ENCODE assay signal across 23 mouse cellular contexts in genomic region chr14:24766260-24766659, GRCm38 (mm10).
"Had no signal": no experiment of that assay in that cellular context is flagged by ENCODE, and none has a peak within 500 bp of the region (broad histone marks: within the 10 kb centered on the region; RNA-seq: fewer than 3 reads in every experiment).

No protein-coding gene starts in this region.

- H3K27me3 ChIP-seq: kidney, embryonic 15.5 days; limb, embryonic 12.5 days; liver, embryonic 12.5 days; liver, embryonic 15.5 days; lung, embryonic 15.5 days; neural tube, embryonic 12.5 days; stomach, embryonic 15.5 days had no signal

- H3K4me2 ChIP-seq: kidney, embryonic 15.5 days; limb, embryonic 12.5 days; liver, embryonic 12.5 days; liver, embryonic 15.5 days; lung, embryonic 15.5 days; midbrain, embryonic 11.5 days; neural tube, embryonic 12.5 days; stomach, embryonic 15.5 days had no signal

- H3K9me3 ChIP-seq: kidney, embryonic 15.5 days; limb, embryonic 12.5 days; liver, embryonic 12.5 days; liver, embryonic 15.5 days; lung, embryonic 15.5 days; megakaryocyte, embryonic 14.5 days; neural tube, embryonic 12.5 days; stomach, embryonic 15.5 days had no signal

- H3K36me3 ChIP-seq: kidney, embryonic 15.5 days; limb, embryonic 12.5 days; liver, embryonic 12.5 days; liver, embryonic 15.5 days; lung, embryonic 15.5 days; neural tube, embryonic 12.5 days; stomach, embryonic 15.5 days had no signal

- ATAC-seq: liver, embryonic 12.5 days had no signal

- DNase-seq: kidney, adult 11 months; kidney, adult 8-10 months; kidney, postnatal 10 days; kidney, postnatal 36 days; layer of hippocampus, postnatal 36 days; liver; lung, adult 18-20 months; lung, postnatal 10 days; lung, postnatal 36 days; retina, postnatal 1 day; right cerebral cortex, postnatal 25 days; spleen, adult 18-20 months; thymus, postnatal 25 days had no signal

- H3K27ac ChIP-seq: kidney, embryonic 15.5 days; left cerebral cortex, adult 2 months; limb, embryonic 12.5 days; liver, embryonic 12.5 days; liver, embryonic 15.5 days; lung, embryonic 15.5 days; neural tube, embryonic 12.5 days; stomach, embryonic 15.5 days had no signal

- H3K4me1 ChIP-seq: liver, embryonic 12.5 days; liver, embryonic 15.5 days; megakaryocyte, embryonic 14.5 days had no signal

- H3K9ac ChIP-seq: kidney, embryonic 15.5 days; limb, embryonic 12.5 days; liver, embryonic 12.5 days; liver, embryonic 15.5 days; lung, embryonic 15.5 days; neural tube, embryonic 12.5 days; stomach, embryonic 15.5 days had no signal

- H3K4me3 ChIP-seq: kidney, embryonic 15.5 days; left cerebral cortex, adult 2 months; limb, embryonic 12.5 days; liver, embryonic 12.5 days; liver, embryonic 15.5 days; lung, embryonic 15.5 days; megakaryocyte, embryonic 14.5 days; neural tube, embryonic 12.5 days; stomach, embryonic 15.5 days had no signal
